Mouse (Mus musculus) G1E (cell line): Measurements from ENCODE around the gene Prkcb.

ENCODE experiments used
- CTCF ChIP-seq: IDR thresholded peaks from 2 replicates; pipeline ENCODE4 v1.5.1; 2012; ENCODE audit warnings: low read depth, low read length, inconsistent platforms, mixed read lengths
- GATA1 ChIP-seq: IDR thresholded peaks from 2 replicates; pipeline ENCODE4 v1.6.1; 2012; ENCODE audit warnings: borderline replicate concordance, low read length, inconsistent platforms, mixed read lengths
- TAL1 ChIP-seq: conservative IDR thresholded peaks from 2 replicates; pipeline ENCODE4 v1.6.1; 2012; ENCODE audit warnings: low read depth, low read length, inconsistent platforms, mixed read lengths

GRCm38 (mm10) chr7:122575056-122575455, 286.5 kb downstream of the Prkcb start:
- TF ChIP-seq GATA1 = no peak
- TF ChIP-seq CTCF = no peak
- no peak for TF ChIP-seq TAL1
